Mouse (Mus musculus): ENCODE measurements around the gene Alad. TPM values are rescaled to one million over a fixed set of nuclear protein-coding genes. Genes with fewer than 3 reads are reported as not detected.

The Alad gene
- polyA plus RNA-seq, 1 experiment from 2014 or later: 75.2 TPM

DNA sequence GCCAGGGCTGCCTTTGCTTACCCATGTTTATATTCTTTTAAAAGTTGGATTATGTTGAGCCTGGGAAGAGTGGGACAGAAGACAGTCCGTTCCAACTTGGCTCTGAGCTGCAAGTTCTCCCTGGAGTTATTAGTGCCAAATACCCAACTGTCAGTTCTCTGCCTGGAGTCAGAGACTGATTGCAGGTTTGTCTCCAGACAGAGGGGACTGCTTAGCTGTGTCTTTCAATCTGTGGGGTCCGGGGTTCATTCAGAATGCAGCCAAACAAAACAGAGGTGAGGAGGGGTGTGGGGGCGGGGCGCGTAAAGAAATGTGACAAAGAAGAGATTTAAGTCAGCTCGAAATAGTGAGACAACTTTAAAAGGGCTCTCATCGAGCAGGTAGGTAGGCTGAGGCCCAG lies 18.2 kb downstream of the Alad start:
- ATAC-seq (ENCODE audit: low FRiP score) (peak; percentile 1; the same call in 1 of the 2 replicates), DNase-seq (ENCODE audit: low spot score) (no peak)
- no peaks in the 10 kb centered on the region for H3K9me3 ChIP-seq (ENCODE audit: control insufficient read depth, low read length)
- H3K36me3 ChIP-seq (replicated peaks; ENCODE audit: control insufficient read depth, insufficient read depth): peaks cover 12% of the 10 kb centered on the region; the same call in 1 of the 2 replicates
- no peaks in the 10 kb centered on the region for H3K27me3 ChIP-seq (ENCODE audit: control insufficient read depth, insufficient read depth, low read length)
- peak overlapping the region; percentile 68; the same call in 1 of the 2 replicates for H3K27ac ChIP-seq
- peak overlapping the region; percentile 78 for H3K4me3 ChIP-seq (replicated peaks; ENCODE audit: low read length)
- peak overlapping the region; percentile 83 for H3K9ac ChIP-seq
- H3K4me2 ChIP-seq (replicated peaks): peak overlapping the region; percentile 55
- 3% methylated on average over 7 of the region's 7 CpGs for WGBS
- H3K4me1 ChIP-seq (replicated peaks; ENCODE audit: control insufficient read depth, insufficient read depth, low read length): 0 out of 2 replicates have a peak, but pooled peaks cover 7% of the 10 kb centered on the region

DNA sequence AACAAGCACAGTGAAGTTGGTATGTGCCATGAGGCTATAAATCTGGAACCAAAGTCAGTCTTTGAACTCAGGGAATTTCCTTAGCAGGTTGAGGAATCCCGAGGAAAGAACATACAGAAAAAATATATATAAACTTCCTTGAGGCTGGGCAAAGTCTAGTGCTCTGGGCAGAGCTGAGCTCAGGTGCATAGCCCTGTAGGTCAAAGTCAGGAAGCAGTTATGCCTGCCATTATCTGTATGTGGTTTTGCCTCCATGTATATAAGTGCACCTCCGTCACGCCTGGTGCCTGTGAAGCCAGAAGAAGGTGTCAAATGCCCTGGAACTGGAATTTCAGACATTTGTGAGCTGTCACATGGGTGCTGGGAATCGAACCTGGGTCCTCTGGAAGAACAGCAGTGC lies 18.9 kb downstream of the Alad start:
- DNase-seq (ENCODE audit: low spot score) (no peak), ATAC-seq (ENCODE audit: low FRiP score) (no peak)
- no peaks in the 10 kb centered on the region for H3K27me3 ChIP-seq (ENCODE audit: control insufficient read depth, insufficient read depth, low read length)
- peaks cover 12% of the 10 kb centered on the region; the same call in 1 of the 2 replicates for H3K36me3 ChIP-seq (replicated peaks; ENCODE audit: control insufficient read depth, insufficient read depth)
- 95% methylated on average over 4 of the region's 4 CpGs for WGBS
- H3K27ac ChIP-seq: no peak overlapping the region
- H3K4me1 ChIP-seq (replicated peaks; ENCODE audit: control insufficient read depth, insufficient read depth, low read length): 0 out of 2 replicates have a peak, but pooled peaks cover 7% of the 10 kb centered on the region
- H3K4me2 ChIP-seq (replicated peaks): peak overlapping the region; percentile 55; the same call in 1 of the 2 replicates
- no peaks in the 10 kb centered on the region for H3K9me3 ChIP-seq (ENCODE audit: control insufficient read depth, low read length)
- no peak overlapping the region for H3K9ac ChIP-seq
- no peak overlapping the region for H3K4me3 ChIP-seq (replicated peaks; ENCODE audit: low read length)

DNA sequence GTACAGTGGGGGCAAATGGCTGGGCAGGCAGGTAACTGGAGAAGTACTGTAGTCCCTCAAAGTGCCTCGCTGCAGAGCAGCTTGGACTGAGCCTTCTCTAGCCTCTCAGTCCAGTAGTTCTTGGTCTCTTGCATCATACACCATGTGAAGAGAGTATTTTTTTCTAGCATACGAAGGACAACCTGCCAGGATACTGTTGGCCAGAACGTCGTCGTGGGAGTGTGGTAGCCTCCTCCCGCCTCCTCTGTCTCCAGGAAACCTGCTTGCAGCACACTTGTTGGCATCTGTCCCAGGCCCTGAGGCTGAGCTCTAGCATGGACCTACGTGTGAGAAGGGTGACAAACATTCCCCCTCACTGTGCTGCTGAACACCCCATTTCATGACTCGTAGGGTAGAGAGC lies 22.9 kb downstream of the Alad start:
- Histone ChIP-seq H3K27ac (no peak overlapping the region), H3K27me3 (ENCODE audit: control insufficient read depth, insufficient read depth, low read length) (no peaks in the 10 kb centered on the region), H3K36me3 (replicated peaks; ENCODE audit: control insufficient read depth, insufficient read depth) (peaks cover 12% of the 10 kb centered on the region; the same call in 1 of the 2 replicates), H3K9ac (no peak overlapping the region), H3K4me2 (replicated peaks) (no peak overlapping the region), H3K4me3 (replicated peaks; ENCODE audit: low read length) (no peak overlapping the region), H3K4me1 (replicated peaks; ENCODE audit: control insufficient read depth, insufficient read depth, low read length) (0 out of 2 replicates have a peak, but pooled peaks cover 7% of the 10 kb centered on the region), H3K9me3 (ENCODE audit: control insufficient read depth, low read length) (no peaks in the 10 kb centered on the region)
- peak; percentile 12; the same call in 1 of the 2 replicates for ATAC-seq (ENCODE audit: low FRiP score)
- 63% methylated on average over 8 of the region's 8 CpGs for WGBS
- no peak for DNase-seq (ENCODE audit: low spot score)

DNA sequence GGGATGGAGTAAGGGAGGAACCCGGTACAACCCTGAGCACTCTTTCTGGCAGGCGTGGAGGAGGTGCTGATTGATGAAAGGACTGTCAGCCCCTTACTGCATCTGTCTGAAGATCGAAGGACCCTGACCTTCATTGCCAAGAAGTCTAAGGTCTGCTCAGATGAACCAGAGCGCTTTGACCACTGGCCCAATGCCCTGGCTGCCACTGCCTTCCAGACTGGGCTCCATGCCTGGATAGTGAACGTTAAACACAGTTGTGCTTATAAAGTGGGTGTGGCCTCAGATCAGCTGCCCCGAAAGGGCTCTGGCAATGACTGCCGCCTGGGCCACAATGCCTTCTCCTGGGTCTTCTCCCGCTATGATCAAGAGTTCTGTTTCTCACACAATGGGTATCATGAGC lies 23.8 kb downstream of the Alad start:
- H3K4me1 ChIP-seq (replicated peaks; ENCODE audit: control insufficient read depth, insufficient read depth, low read length): 0 out of 2 replicates have a peak, but pooled peaks cover 1% of the 10 kb centered on the region
- no peak overlapping the region for H3K9ac ChIP-seq
- ATAC-seq (ENCODE audit: low FRiP score): no peak
- 84% methylated on average over 8 of the region's 8 CpGs for WGBS
- no peak overlapping the region for H3K4me2 ChIP-seq (replicated peaks)
- no peaks in the 10 kb centered on the region for H3K27me3 ChIP-seq (ENCODE audit: control insufficient read depth, insufficient read depth, low read length)
- no peak overlapping the region for H3K27ac ChIP-seq
- H3K36me3 ChIP-seq (replicated peaks; ENCODE audit: control insufficient read depth, insufficient read depth): peaks cover 12% of the 10 kb centered on the region; the same call in 1 of the 2 replicates
- H3K9me3 ChIP-seq (ENCODE audit: control insufficient read depth, low read length): no peaks in the 10 kb centered on the region
- DNase-seq (ENCODE audit: low spot score): no peak
- H3K4me3 ChIP-seq (replicated peaks; ENCODE audit: low read length): no peak overlapping the region

DNA sequence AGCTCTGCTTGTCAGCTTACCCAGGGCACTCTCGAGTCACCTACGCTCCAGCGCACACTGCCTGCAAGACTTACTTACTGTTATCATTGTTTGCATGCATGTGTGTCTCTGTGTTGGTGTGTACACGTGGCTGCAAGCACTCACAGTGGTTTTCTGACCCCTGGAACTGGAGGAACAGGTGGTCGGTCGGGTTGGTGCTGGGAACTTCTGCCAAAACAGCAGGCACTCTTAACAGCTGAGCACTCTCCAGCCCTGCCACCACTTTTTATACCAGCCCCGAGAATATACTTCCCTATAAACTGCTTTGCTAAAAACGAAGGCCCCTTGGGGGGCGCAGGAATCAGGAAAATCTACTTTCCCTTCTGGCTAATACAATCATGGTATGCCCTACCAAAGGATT lies 25.5 kb downstream of the Alad start:
- DNase-seq (ENCODE audit: low spot score) (no peak), ATAC-seq (ENCODE audit: low FRiP score) (no peak)
- H3K4me3 ChIP-seq (replicated peaks; ENCODE audit: low read length): no peak overlapping the region
- no peaks in the 10 kb centered on the region for H3K9me3 ChIP-seq (ENCODE audit: control insufficient read depth, low read length)
- H3K4me1 ChIP-seq (replicated peaks; ENCODE audit: control insufficient read depth, insufficient read depth, low read length): no peaks in the 10 kb centered on the region
- no peak overlapping the region for H3K9ac ChIP-seq
- 71% methylated on average over 9 of the region's 9 CpGs for WGBS
- H3K36me3 ChIP-seq (replicated peaks; ENCODE audit: control insufficient read depth, insufficient read depth): peaks cover 12% of the 10 kb centered on the region; the same call in 1 of the 2 replicates
- H3K27me3 ChIP-seq (ENCODE audit: control insufficient read depth, insufficient read depth, low read length): no peaks in the 10 kb centered on the region
- no peak overlapping the region for H3K27ac ChIP-seq
- H3K4me2 ChIP-seq (replicated peaks): no peak overlapping the region

DNA sequence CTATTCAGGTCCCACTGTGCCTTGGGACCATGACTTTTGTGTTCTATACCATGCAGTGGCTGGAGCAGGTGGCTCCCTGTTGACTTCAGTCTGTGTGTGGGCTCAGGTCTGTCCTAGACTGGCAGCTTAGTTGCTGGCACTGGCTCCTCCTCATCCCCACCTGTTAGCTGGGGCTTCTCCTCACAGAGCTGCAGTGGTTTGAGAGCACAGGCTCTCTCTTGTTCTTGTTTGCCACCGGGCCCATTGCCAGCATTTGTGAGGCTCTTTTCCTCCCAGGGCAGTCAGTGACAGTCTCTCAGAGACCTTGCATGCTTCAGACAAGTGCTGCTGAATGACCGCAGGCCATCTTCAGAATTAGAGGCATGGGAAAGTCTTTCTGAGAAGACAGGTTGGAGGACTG lies 27.0 kb downstream of the Alad start:
- no peak overlapping the region for H3K4me3 ChIP-seq (replicated peaks; ENCODE audit: low read length)
- H3K9me3 ChIP-seq (ENCODE audit: control insufficient read depth, low read length): no peaks in the 10 kb centered on the region
- H3K36me3 ChIP-seq (replicated peaks; ENCODE audit: control insufficient read depth, insufficient read depth): peaks cover 2% of the 10 kb centered on the region; the same call in 1 of the 2 replicates
- ATAC-seq (ENCODE audit: low FRiP score): no peak
- 87% methylated on average over 2 of the region's 2 CpGs for WGBS
- H3K4me2 ChIP-seq (replicated peaks): no peak overlapping the region
- H3K27me3 ChIP-seq (ENCODE audit: control insufficient read depth, insufficient read depth, low read length): no peaks in the 10 kb centered on the region
- no peak overlapping the region for H3K9ac ChIP-seq
- H3K27ac ChIP-seq: no peak overlapping the region
- H3K4me1 ChIP-seq (replicated peaks; ENCODE audit: control insufficient read depth, insufficient read depth, low read length): no peaks in the 10 kb centered on the region
- DNase-seq (ENCODE audit: low spot score): no peak

DNA sequence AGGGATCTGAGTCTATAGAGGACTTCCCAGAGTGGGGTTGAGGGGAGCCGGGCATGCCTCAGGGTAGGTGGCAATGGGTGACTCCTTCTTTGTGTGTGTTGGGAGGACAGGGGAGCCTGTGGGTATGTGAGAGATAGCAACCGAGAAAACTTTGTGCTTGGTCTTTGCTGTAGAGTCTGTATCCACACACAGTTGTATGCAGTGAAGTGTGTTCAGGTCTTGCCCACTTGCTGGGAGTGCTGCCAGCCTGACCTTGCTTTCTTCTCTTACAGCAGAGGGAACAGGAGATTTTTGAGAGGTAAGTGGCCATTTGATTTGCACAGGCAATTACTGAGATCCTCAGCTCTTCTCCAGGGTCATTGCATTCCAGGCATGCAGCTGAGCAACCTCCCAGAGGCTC lies 31.8 kb downstream of the Alad start:
- H3K4me2 ChIP-seq (replicated peaks): no peak overlapping the region
- DNase-seq (ENCODE audit: low spot score) (no peak), ATAC-seq (ENCODE audit: low FRiP score) (no peak)
- WGBS: 68% methylated on average over 2 of the region's 2 CpGs
- H3K4me3 ChIP-seq (replicated peaks; ENCODE audit: low read length): no peak overlapping the region
- no peaks in the 10 kb centered on the region for H3K4me1 ChIP-seq (replicated peaks; ENCODE audit: control insufficient read depth, insufficient read depth, low read length)
- no peaks in the 10 kb centered on the region for H3K9me3 ChIP-seq (ENCODE audit: control insufficient read depth, low read length)
- H3K27ac ChIP-seq: no peak overlapping the region
- H3K9ac ChIP-seq: no peak overlapping the region
- no peaks in the 10 kb centered on the region for H3K36me3 ChIP-seq (replicated peaks; ENCODE audit: control insufficient read depth, insufficient read depth)
- no peaks in the 10 kb centered on the region for H3K27me3 ChIP-seq (ENCODE audit: control insufficient read depth, insufficient read depth, low read length)

DNA sequence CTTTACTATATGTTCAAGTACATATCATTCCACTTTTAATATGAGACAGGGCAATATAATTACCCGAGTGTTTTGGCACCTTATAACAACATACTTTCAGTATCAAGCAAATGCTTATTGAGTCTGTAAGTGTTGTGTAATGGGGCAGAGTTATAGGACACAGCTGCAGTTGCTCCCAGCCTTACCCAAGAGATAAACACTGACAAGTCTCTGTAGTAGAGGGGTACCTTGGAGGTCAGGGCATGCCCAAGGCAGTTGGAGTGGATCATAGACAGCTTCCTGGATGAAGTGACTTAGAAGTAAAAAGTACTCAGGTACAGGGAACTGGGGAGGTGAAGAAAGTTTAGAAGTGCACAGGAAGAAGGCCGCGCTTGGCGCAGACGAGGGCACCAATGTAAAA lies 32.5 kb downstream of the Alad start:
- H3K4me3 ChIP-seq (replicated peaks; ENCODE audit: low read length): no peak overlapping the region
- no peaks in the 10 kb centered on the region for H3K4me1 ChIP-seq (replicated peaks; ENCODE audit: control insufficient read depth, insufficient read depth, low read length)
- H3K27ac ChIP-seq: no peak overlapping the region
- ATAC-seq (ENCODE audit: low FRiP score) (no peak), DNase-seq (ENCODE audit: low spot score) (no peak)
- H3K4me2 ChIP-seq (replicated peaks): no peak overlapping the region
- no peaks in the 10 kb centered on the region for H3K36me3 ChIP-seq (replicated peaks; ENCODE audit: control insufficient read depth, insufficient read depth)
- no peak overlapping the region for H3K9ac ChIP-seq
- WGBS: 95% methylated on average over 5 of the region's 5 CpGs
- no peaks in the 10 kb centered on the region for H3K9me3 ChIP-seq (ENCODE audit: control insufficient read depth, low read length)
- no peaks in the 10 kb centered on the region for H3K27me3 ChIP-seq (ENCODE audit: control insufficient read depth, insufficient read depth, low read length)

DNA sequence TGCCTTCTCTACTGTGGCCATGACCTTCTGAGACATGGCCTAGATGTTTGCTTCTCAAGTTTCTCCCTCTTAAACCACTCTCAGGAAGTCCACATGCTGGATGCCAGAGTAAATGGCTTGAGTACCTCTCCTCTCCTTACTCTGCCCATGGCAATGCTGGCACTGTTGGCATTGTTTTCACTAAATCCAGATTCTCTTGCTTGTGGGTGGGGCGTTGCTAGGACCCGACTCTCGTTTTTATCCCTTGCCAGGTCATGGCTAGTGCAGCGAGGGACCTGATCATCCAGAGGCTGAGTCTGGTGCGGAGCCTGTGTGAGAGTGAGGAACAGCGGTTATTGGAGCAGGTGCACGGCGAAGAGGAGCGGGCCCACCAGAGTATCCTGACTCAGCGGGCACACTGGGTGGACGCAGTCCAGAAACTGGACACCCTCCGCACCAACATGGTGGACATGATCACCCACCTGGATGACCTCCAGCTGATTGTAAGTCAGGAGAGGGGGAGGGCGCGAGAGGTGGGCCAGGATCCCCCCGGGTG lies 33.5 kb downstream of the Alad start:
- DNase-seq (ENCODE audit: low spot score): no peak
- Histone ChIP-seq H3K4me1 (replicated peaks; ENCODE audit: control insufficient read depth, insufficient read depth, low read length) (no peaks in the 10 kb centered on the region), H3K9ac (no peak overlapping the region), H3K4me3 (replicated peaks; ENCODE audit: low read length) (no peak overlapping the region), H3K27ac (no peak overlapping the region), H3K36me3 (replicated peaks; ENCODE audit: control insufficient read depth, insufficient read depth) (no peaks in the 10 kb centered on the region), H3K9me3 (ENCODE audit: control insufficient read depth, low read length) (no peaks in the 10 kb centered on the region), H3K27me3 (ENCODE audit: control insufficient read depth, insufficient read depth, low read length) (0 out of 2 replicates have a peak, but pooled peaks cover 5% of the 10 kb centered on the region), H3K4me2 (replicated peaks) (no peak overlapping the region)
- WGBS: 92% methylated on average over 15 of the region's 15 CpGs
- ATAC-seq (ENCODE audit: low FRiP score): no peak
